Mouse (Mus musculus) forebrain, embryonic 14.5 days (tissue): ENCODE results near the gene Rc3h1. TPM values are rescaled to one million over a fixed set of nuclear protein-coding genes. Genes with fewer than 3 reads are reported as not detected.

ENCODE experiments used
- ATAC-seq: fragments of 200-750 bp; cut with Nextera tagmentation; 2 replicates; pipeline ENCODE4 v1.8.0; 2017; ENCODE audit warnings: mild to moderate bottlenecking, moderate library complexity
- DNase-seq: peaks from one replicate; pipeline ENCODE4 v3.0.0-alpha.2; 2015; ENCODE audit warnings: low spot score
- H3K27ac ChIP-seq: fragments of 300-500 bp; sonication (generic); 2 replicates; pipeline ENCODE4 v1.5.1; 2014; ENCODE audit warnings: low read depth, mild to moderate bottlenecking, control low read depth, low read length, moderate library complexity
- H3K27me3 ChIP-seq: fragments of 300-500 bp; sonication (generic); replicated peaks from 2 replicates; pipeline ENCODE4 v1.6.1; 2014; ENCODE audit warnings: low read length, control low read depth, mixed read lengths; ENCODE audit not compliant: control insufficient read depth, insufficient read depth
- H3K36me3 ChIP-seq: fragments of 300-500 bp; sonication (generic); 2 replicates; pipeline ENCODE4 v1.6.1; 2014; ENCODE audit warnings: low read length, control low read depth; ENCODE audit not compliant: control insufficient read depth, insufficient read depth
- H3K4me1 ChIP-seq: fragments of 300-500 bp; sonication (generic); 2 replicates; pipeline ENCODE4 v1.6.1; 2014; ENCODE audit warnings: antibody characterized with exemption, low read length, control low read depth; ENCODE audit not compliant: control insufficient read depth, insufficient read depth
- H3K4me2 ChIP-seq: fragments of 300-500 bp; sonication (generic); 2 replicates; pipeline ENCODE4 v1.6.1; 2014; ENCODE audit warnings: mild to moderate bottlenecking, control low read depth, low read length
- H3K4me3 ChIP-seq: fragments of 300-500 bp; sonication (generic); 2 replicates; pipeline ENCODE4 v1.5.1; 2014; ENCODE audit warnings: low read depth, low read length, control low read depth
- H3K9ac ChIP-seq: fragments of 300-500 bp; sonication (generic); 2 replicates; pipeline ENCODE4 v1.6.1; 2014; ENCODE audit warnings: mild to moderate bottlenecking, low read length, control low read depth, moderate library complexity
- H3K9me3 ChIP-seq: fragments of 300-500 bp; sonication (generic); replicated peaks from 2 replicates; pipeline ENCODE4 v1.6.1; 2016; ENCODE audit warnings: low read length, control low read depth, mixed read lengths; ENCODE audit not compliant: control insufficient read depth
- WGBS: fragments of 180-500 bp; shearing (Covaris S2); extraction: QIAGEN DNeasy Blood & Tissue Kit; methylation state at CpG from one replicate; pipeline ENCODE4 v1.1.7; 2014; 5-methylcytosine and 5-hydroxymethylcytosine counted together
- polyA plus RNA-seq: library from polyadenylated mRNA; unstranded; fragments of >200 nt; fragmentation: Nextera tagmentation; extraction: Ambion mirVana; gene quantifications from 2 replicates; pipeline ENCODE4 v1.2.1, GENCODE M21; 2014

The Rc3h1 gene
- polyA plus RNA-seq, 1 experiment from 2014 or later = 7.1 TPM

DNA sequence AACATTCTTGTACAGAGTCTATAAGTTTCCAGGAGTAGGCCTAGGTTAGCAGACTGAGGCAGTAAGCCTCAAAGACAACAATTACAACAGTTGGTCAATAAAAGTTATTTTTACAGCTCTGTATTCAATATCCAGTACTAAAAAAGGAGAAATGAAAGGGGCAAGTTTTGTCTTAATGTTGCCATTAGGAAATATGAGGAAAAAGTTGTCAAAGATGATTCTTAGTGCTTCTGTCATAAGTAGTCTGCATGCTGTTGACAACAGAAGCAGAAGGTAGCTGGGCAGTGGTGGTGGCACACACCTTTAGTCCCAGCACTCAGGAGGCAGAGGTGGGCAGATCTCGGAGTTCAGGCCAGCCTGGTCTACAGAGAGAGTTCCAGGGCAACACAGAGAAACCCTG is 13.2 kb downstream of the Rc3h1 start:
- DNase-seq = no peak
- Histone ChIP-seq H3K9ac (no peak overlapping the region), H3K4me3 (no peak overlapping the region), H3K9me3 (no peaks in the 10 kb centered on the region), H3K27me3 (no peaks in the 10 kb centered on the region), H3K36me3 (no peaks in the 10 kb centered on the region), H3K4me2 (no peak overlapping the region), H3K4me1 (no peaks in the 10 kb centered on the region), H3K27ac (no peak overlapping the region)
- WGBS = 84% methylated on average over 1 of the region's 1 CpGs
- no peak for ATAC-seq

DNA sequence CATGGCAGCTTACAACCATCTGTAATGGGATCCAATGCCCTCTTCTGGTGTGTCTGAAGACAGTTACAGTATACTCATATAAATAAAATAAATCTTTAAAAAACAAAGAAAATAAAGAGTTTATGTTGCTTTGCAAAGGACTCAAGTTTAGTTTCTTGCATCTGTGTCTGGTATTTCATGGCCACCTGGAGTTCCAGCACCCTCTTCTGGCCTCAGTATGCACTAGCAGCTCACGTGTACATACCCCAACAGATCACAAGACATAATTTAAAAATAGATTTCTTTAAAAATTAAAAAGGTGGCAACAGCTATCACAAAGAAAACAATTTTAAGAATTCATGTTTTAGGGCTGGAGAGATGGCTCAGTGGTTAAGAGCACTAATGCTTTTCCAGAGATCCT is 15.7 kb downstream of the Rc3h1 start:
- Histone ChIP-seq H3K9me3 (no peaks in the 10 kb centered on the region), H3K4me1 (no peaks in the 10 kb centered on the region), H3K4me3 (no peak overlapping the region), H3K9ac (no peak overlapping the region), H3K27me3 (no peaks in the 10 kb centered on the region), H3K36me3 (no peaks in the 10 kb centered on the region), H3K4me2 (no peak overlapping the region), H3K27ac (no peak overlapping the region)
- ATAC-seq (no peak), DNase-seq (no peak)
- WGBS = 92% methylated on average over 1 of the region's 1 CpGs

DNA sequence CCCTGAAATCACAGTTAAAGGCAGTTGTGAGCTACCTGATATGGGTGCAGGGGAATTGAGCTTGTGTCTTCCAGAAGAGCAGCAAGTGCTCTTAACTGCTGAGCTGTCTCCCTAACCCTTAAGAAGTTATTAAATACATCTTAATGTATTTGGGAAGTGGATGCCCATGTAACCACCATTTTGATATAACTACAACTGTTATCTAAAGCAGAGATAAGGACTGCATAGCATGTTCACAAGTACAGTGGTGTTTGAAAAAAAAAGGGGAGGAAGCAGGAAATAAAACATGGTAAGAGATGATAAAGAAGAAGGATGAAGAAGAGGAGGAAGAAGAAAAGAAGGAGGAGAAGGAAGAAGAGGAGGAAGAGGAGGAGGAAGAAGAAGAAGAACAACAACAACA is 25.1 kb downstream of the Rc3h1 start:
- H3K9ac ChIP-seq = no peak overlapping the region
- DNase-seq (no peak), ATAC-seq (no peak)
- no peak overlapping the region for H3K27ac ChIP-seq
- H3K36me3 ChIP-seq = peaks cover 23% of the 10 kb centered on the region
- H3K27me3 ChIP-seq = no peaks in the 10 kb centered on the region
- no peak overlapping the region for H3K4me2 ChIP-seq
- no peak overlapping the region for H3K4me3 ChIP-seq
- H3K4me1 ChIP-seq = no peaks in the 10 kb centered on the region
- H3K9me3 ChIP-seq = no peaks in the 10 kb centered on the region

DNA sequence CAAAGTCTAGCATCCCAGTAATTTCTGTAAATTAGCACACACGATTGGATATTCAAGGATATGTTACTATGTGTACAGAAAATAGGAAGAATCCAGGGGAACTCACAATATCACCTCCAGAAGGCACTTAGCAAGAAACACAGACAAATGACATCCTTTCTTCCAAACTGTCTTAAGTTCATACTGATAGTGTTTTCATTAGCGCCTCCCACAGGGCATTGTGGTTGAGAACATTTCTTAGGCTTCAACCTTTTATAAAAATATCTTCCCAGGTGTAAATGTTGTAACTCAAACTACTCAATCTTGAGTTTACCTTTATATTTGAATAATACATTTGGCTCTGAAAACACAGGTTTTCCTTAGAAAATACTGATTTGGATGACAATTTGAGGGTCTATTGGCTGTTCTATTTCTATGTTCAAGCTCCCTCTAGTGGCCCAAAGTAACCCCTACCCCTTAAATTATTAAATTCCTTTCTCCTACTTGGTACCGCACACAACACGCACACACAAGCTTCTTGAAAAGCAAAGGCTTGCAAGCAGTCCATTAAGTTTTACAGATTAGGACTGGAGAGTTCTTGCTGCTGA is 27.8 kb downstream of the Rc3h1 start:
- Histone ChIP-seq H3K4me2 (no peak overlapping the region), H3K27me3 (no peaks in the 10 kb centered on the region), H3K27ac (no peak overlapping the region), H3K4me3 (no peak overlapping the region), H3K9me3 (no peaks in the 10 kb centered on the region), H3K36me3 (peaks cover 38% of the 10 kb centered on the region), H3K4me1 (no peaks in the 10 kb centered on the region), H3K9ac (no peak overlapping the region)
- WGBS = 58% methylated on average over 4 of the region's 4 CpGs
- DNase-seq (peak; percentile 73), ATAC-seq (peak; percentile 68; the same call in 1 of the 2 replicates)

DNA sequence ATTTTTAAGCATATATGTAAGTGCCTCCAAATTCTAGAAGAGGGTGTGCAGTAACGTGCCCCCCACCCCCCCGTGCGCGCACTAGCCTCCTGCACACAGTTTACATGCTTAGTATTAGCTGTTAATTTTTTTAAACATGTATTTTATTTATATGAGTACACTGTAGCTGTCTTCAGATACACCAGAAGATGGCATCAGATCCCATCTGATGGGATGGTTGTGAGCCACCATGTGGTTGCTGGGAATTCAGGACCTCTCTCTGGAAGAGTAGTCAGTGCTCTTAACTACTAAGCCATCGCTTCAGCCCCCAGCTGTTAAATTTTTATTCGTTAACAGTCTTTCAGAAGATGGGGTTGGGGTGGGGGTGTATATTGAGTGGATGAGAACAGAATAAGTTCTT is 29.3 kb downstream of the Rc3h1 start:
- DNase-seq (peak; percentile 16), ATAC-seq (no peak; the same call in 1 of the 2 replicates)
- Histone ChIP-seq H3K9me3 (no peaks in the 10 kb centered on the region), H3K4me2 (no peak overlapping the region), H3K27me3 (no peaks in the 10 kb centered on the region), H3K27ac (no peak overlapping the region), H3K4me3 (no peak overlapping the region), H3K9ac (no peak overlapping the region), H3K4me1 (no peaks in the 10 kb centered on the region), H3K36me3 (peaks cover 44% of the 10 kb centered on the region)
- WGBS = 92% methylated on average over 6 of the region's 6 CpGs

DNA sequence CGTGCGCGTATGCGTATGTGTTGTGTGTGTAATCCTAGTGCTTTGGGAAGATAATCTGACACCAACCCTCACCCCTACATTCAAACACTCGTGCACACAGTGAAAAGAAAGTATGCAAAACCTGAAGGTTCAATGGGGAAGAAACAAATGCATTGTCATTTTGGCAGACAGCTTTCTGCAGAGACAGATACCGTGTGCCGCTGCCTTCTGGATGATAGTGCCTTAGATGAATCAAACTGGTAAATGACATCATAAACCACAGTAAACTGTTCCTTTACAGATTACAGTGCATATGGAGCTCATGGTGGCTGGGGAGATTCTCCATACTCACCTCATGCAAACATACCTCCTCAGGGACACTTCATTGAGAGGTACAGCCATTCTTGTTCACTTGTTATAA is 57.0 kb downstream of the Rc3h1 start:
- no peak for ATAC-seq
- WGBS = 90% methylated on average over 7 of the region's 7 CpGs
- Histone ChIP-seq H3K9ac (no peak overlapping the region), H3K36me3 (peaks cover 76% of the 10 kb centered on the region), H3K4me3 (no peak overlapping the region), H3K9me3 (no peaks in the 10 kb centered on the region), H3K27me3 (no peaks in the 10 kb centered on the region), H3K4me1 (no peaks in the 10 kb centered on the region), H3K4me2 (no peak overlapping the region), H3K27ac (no peak overlapping the region)
- no peak for DNase-seq

DNA sequence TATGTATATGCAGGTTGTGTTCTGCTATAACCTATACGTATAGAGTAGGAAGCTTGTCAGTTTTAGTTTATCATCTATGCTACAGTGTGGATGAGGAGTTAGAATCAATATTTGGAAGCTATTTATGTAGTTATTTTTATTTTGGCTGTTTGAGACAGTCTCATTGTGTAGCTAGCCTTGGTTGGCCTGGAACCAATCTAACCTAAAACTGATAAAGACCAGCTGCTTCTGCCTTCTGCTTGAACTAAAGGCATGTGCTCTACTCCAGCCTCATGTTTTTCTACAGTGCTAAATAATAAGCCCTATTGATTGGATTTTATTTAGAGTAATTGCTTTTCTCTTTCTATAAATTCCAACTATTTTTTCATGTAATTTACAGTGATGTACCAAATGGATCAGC is 61.0 kb downstream of the Rc3h1 start:
- Histone ChIP-seq H3K4me3 (no peak overlapping the region), H3K27me3 (no peaks in the 10 kb centered on the region), H3K4me2 (no peak overlapping the region), H3K9ac (no peak overlapping the region), H3K36me3 (peaks cover 73% of the 10 kb centered on the region), H3K9me3 (no peaks in the 10 kb centered on the region), H3K27ac (no peak overlapping the region), H3K4me1 (no peaks in the 10 kb centered on the region)
- ATAC-seq (no peak), DNase-seq (no peak)
- 77% methylated on average over 1 of the region's 1 CpGs for whole genome bisulfite sequencing

DNA sequence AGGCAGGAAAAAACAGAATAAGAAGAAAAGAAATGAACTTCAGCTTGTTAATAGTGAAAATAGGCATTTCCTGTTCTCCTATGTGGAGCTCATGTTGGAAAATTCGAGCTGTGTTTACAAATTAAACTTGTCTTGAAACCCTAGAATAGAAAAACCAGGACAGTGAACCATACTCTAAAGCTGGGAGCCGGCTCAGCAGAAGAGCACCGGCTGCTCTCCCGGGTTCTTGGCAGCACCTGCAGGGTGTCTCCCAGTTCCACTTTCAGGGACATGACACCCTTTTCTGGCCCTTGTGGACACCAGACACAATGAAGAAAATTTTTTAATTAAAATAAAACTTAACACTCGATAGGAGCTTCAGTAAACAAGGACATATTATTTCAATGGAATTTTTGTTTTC is 62.4 kb downstream of the Rc3h1 start:
- Histone ChIP-seq H3K4me3 (no peak overlapping the region), H3K4me2 (no peak overlapping the region), H3K9ac (no peak overlapping the region), H3K27ac (no peak overlapping the region), H3K27me3 (no peaks in the 10 kb centered on the region), H3K4me1 (no peaks in the 10 kb centered on the region), H3K36me3 (peaks cover 68% of the 10 kb centered on the region), H3K9me3 (no peaks in the 10 kb centered on the region)
- ATAC-seq (no peak), DNase-seq (no peak)
- WGBS = 88% methylated on average over 5 of the region's 5 CpGs

DNA sequence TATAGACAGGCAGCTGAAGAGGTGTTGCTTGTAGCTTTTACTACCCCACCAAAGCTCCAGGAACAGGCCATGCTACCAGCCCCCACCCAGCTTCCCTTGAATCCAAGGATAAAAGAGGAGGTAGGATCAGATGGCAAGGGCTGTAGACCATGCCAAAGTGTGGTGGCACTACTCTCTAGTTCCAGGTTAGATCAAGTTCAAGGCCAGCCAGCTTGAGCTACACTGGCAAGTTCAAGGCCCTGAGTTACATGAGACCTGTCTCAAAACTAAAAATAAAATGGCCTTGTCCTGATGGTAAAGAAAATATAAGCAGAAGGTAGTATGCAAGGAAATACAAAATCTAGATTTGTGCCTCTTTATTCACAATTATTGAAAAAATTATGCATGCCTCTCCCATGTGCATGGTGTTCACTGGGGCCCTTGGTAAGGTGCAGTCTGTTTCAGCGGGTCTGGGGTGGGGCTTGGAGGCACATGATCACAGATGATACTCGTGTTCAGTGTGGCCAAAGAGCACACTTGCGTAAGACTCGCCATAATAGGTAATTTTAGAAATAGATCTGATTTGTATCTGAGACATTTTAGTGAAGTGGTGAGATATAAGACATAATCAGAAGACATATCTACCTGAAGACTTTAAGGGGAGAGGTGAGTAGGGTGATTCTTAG is 72.0 kb downstream of the Rc3h1 start, which contains the start of gene Serpinc1:
TSS of gene Serpinc1 (plus strand) at position 515 of the 665 bp plus-strand sequence.
- ATAC-seq (no peak), DNase-seq (no peak)
- Histone ChIP-seq H3K4me1 (no peaks in the 10 kb centered on the region), H3K4me3 (no peak within 1 kb of the TSS), H3K27ac (no peak within 1 kb of the TSS), H3K36me3 (peaks cover 9% of the 10 kb centered on the region), H3K9me3 (no peaks in the 10 kb centered on the region), H3K9ac (no peak within 1 kb of the TSS), H3K4me2 (no peak within 1 kb of the TSS), H3K27me3 (no peaks in the 10 kb centered on the region)
- WGBS = 95% methylated on average over 4 of the region's 4 CpGs
